Mouse (Mus musculus) kidney, embryonic 16.5 days (tissue): Measurements from ENCODE around the gene Rpl35a. TPM values are rescaled to one million over a fixed set of nuclear protein-coding genes. Genes with fewer than 3 reads are reported as not detected.
"Not testable (repeated sequence)": the region's sequence is repeated elsewhere in the genome, so short reads cannot be mapped to it uniquely, and the experiment has no call there.

ENCODE experiments used
- ATAC-seq: fragments of 200-750 bp; cut with Nextera tagmentation; 2 replicates; pipeline ENCODE4 v1.8.0; 2017; ENCODE audit warnings: moderate TSS enrichment; ENCODE audit not compliant: low FRiP score, low TSS enrichment
- H3K27ac ChIP-seq: fragments of 300-500 bp; sonication (generic); 2 replicates; pipeline ENCODE4 v1.5.1; 2014; ENCODE audit warnings: low read length
- H3K27me3 ChIP-seq: fragments of 300-500 bp; sonication (generic); 2 replicates; pipeline ENCODE4 v1.6.1; 2014; ENCODE audit warnings: low read length, control low read depth, mixed read lengths; ENCODE audit not compliant: insufficient read depth
- H3K36me3 ChIP-seq: fragments of 300-500 bp; sonication (generic); 2 replicates; pipeline ENCODE4 v1.6.1; 2014; ENCODE audit warnings: low read length, control low read depth, mixed read lengths; ENCODE audit not compliant: insufficient read depth
- H3K4me1 ChIP-seq: fragments of 300-500 bp; sonication (generic); 2 replicates; pipeline ENCODE4 v1.6.1; 2014; ENCODE audit warnings: low read length, control low read depth, mixed read lengths; ENCODE audit not compliant: insufficient read depth
- H3K4me2 ChIP-seq: fragments of 300-500 bp; sonication (generic); replicated peaks from 2 replicates; pipeline ENCODE4 v1.6.1; 2014; ENCODE audit warnings: low read depth, low read length
- H3K4me3 ChIP-seq: fragments of 300-500 bp; sonication (generic); 2 replicates; pipeline ENCODE4 v1.5.1; 2014; ENCODE audit warnings: mild to moderate bottlenecking, low read length
- H3K9ac ChIP-seq: fragments of 300-500 bp; sonication (generic); replicated peaks from 2 replicates; pipeline ENCODE4 v1.6.1; 2014; ENCODE audit warnings: low read length
- H3K9me3 ChIP-seq: fragments of 300-500 bp; sonication (generic); 2 replicates; pipeline ENCODE4 v1.6.1; 2016; ENCODE audit warnings: low read length, control low read depth
- WGBS: fragments of 180-500 bp; shearing (Covaris S2); extraction: QIAGEN DNeasy Blood & Tissue Kit; methylation state at CpG from one replicate; pipeline ENCODE4 v1.1.7; 2014; 5-methylcytosine and 5-hydroxymethylcytosine counted together
- polyA plus RNA-seq: library from polyadenylated mRNA; unstranded; fragments of >200 nt; fragmentation: Nextera tagmentation; extraction: Ambion mirVana; gene quantifications from 2 replicates; pipeline ENCODE4 v1.2.1, GENCODE M21; 2015

The Rpl35a gene
- polyA plus RNA-seq, 1 experiment from 2014 or later = 849 TPM

GRCm38 (mm10) chr16:33049809-33050208 lies 6.4 kb upstream of the Rpl35a start:
- 90% methylated on average over 16 of the region's 16 CpGs for WGBS
- no peak overlapping the region for H3K9ac ChIP-seq
- ATAC-seq = no peak
- no peaks in the 10 kb centered on the region for H3K9me3 ChIP-seq
- H3K27me3 ChIP-seq = no peaks in the 10 kb centered on the region
- H3K4me1 ChIP-seq = no peaks in the 10 kb centered on the region
- no peaks in the 10 kb centered on the region for H3K36me3 ChIP-seq
- H3K27ac ChIP-seq = no peak overlapping the region
- H3K4me2 ChIP-seq = no peak overlapping the region
- no peak overlapping the region for H3K4me3 ChIP-seq

- Histone ChIP-seq H3K9me3 (no peaks in the 10 kb centered on the region), H3K27me3 (no peaks in the 10 kb centered on the region), H3K36me3 (peaks cover 3% of the 10 kb centered on the region; the same call in 1 of the 2 replicates), H3K9ac (no peak overlapping the region), H3K4me3 (no peak overlapping the region), H3K4me2 (no peak overlapping the region), H3K4me1 (peaks cover 11% of the 10 kb centered on the region), H3K27ac (no peak overlapping the region)
- WGBS = 78% methylated on average over 5 of the region's 5 CpGs
- no peak for ATAC-seq
These were observed 3.1 kb upstream of the Rpl35a start for GRCm38 (mm10) chr16:33053141-33053540.

- not testable (repeated sequence) for H3K4me2 ChIP-seq, H3K9me3 ChIP-seq, H3K27ac ChIP-seq, H3K27me3 ChIP-seq, H3K9ac ChIP-seq, ATAC-seq, H3K4me3 ChIP-seq
- H3K4me1 ChIP-seq = peaks cover 24% of the 10 kb centered on the region
- WGBS = 84% methylated on average over 2 of the region's 2 CpGs
- peaks cover 21% of the 10 kb centered on the region for H3K36me3 ChIP-seq
These were observed 1.3 kb upstream of the Rpl35a start for GRCm38 (mm10) chr16:33054927-33055326.

GRCm38 (mm10) chr16:33055655-33056054 lies 598 bp upstream of the Rpl35a start:
- Histone ChIP-seq H3K4me3 (peak overlapping the region; percentile 91), H3K4me2 (peak overlapping the region; percentile 78), H3K4me1 (peaks cover 24% of the 10 kb centered on the region), H3K36me3 (peaks cover 27% of the 10 kb centered on the region), H3K9ac (peak overlapping the region; percentile 95), H3K27ac (no peak overlapping the region; the same call in 1 of the 2 replicates), H3K27me3 (no peaks in the 10 kb centered on the region), H3K9me3 (no peaks in the 10 kb centered on the region)
- ATAC-seq = peak; percentile 56; the same call in 1 of the 2 replicates
- 18% methylated on average over 10 of the region's 10 CpGs for WGBS

- peak; percentile 33 for ATAC-seq
- peaks cover 30% of the 10 kb centered on the region for H3K36me3 ChIP-seq
- 0% methylated on average over 24 of the region's 24 CpGs for WGBS
- no peaks in the 10 kb centered on the region for H3K9me3 ChIP-seq
- H3K9ac ChIP-seq = peak overlapping the region; percentile 95
- H3K4me1 ChIP-seq = peaks cover 26% of the 10 kb centered on the region
- peak overlapping the region; percentile 73 for H3K4me2 ChIP-seq
- peak overlapping the region; percentile 94 for H3K27ac ChIP-seq
- peak overlapping the region; percentile 91 for H3K4me3 ChIP-seq
- H3K27me3 ChIP-seq = no peaks in the 10 kb centered on the region
These were observed 533 bp downstream of the Rpl35a start for GRCm38 (mm10) chr16:33056786-33057185.

- Histone ChIP-seq H3K9ac (peak overlapping the region; percentile 54), H3K36me3 (peaks cover 30% of the 10 kb centered on the region), H3K4me2 (peak overlapping the region; percentile 73), H3K4me3 (peak overlapping the region; percentile 30), H3K4me1 (peaks cover 31% of the 10 kb centered on the region), H3K27ac (no peak overlapping the region), H3K9me3 (no peaks in the 10 kb centered on the region), H3K27me3 (no peaks in the 10 kb centered on the region)
- WGBS = 84% methylated on average over 16 of the region's 16 CpGs
- ATAC-seq = no peak
These were observed 1.8 kb downstream of the Rpl35a start for GRCm38 (mm10) chr16:33058033-33058432.

GRCm38 (mm10) chr16:33058656-33059055 lies 2.4 kb downstream of the Rpl35a start:
- H3K9me3 ChIP-seq, H3K9ac ChIP-seq, H3K4me3 ChIP-seq, H3K27me3 ChIP-seq, H3K27ac ChIP-seq, ATAC-seq: not testable (repeated sequence)
- Histone ChIP-seq H3K4me1 (peaks cover 37% of the 10 kb centered on the region), H3K4me2 (peak overlapping the region; percentile 73; the same call in 1 of the 2 replicates), H3K36me3 (peaks cover 30% of the 10 kb centered on the region)
- 85% methylated on average over 9 of the region's 9 CpGs for WGBS

- no peaks in the 10 kb centered on the region for H3K9me3 ChIP-seq
These were observed 3.2 kb downstream of the Rpl35a start for GRCm38 (mm10) chr16:33059471-33059870.

GRCm38 (mm10) chr16:33060926-33061325 lies 4.7 kb downstream of the Rpl35a start:
- Histone ChIP-seq H3K27me3 (no peaks in the 10 kb centered on the region), H3K9me3 (no peaks in the 10 kb centered on the region), H3K36me3 (peaks cover 30% of the 10 kb centered on the region), H3K9ac (no peak overlapping the region), H3K4me1 (peaks cover 33% of the 10 kb centered on the region), H3K4me2 (no peak overlapping the region), H3K4me3 (no peak overlapping the region), H3K27ac (no peak overlapping the region)
- WGBS = 89% methylated on average over 2 of the region's 2 CpGs
- ATAC-seq = no peak

More at GRCm38 (mm10) chr16:33059471-33059870, 3.2 kb downstream of the Rpl35a start:
- peaks cover 30% of the 10 kb centered on the region for H3K36me3 ChIP-seq
- no peak overlapping the region for H3K9ac ChIP-seq
- H3K4me2 ChIP-seq = no peak overlapping the region
- 77% methylated on average over 1 of the region's 1 CpGs for WGBS
- peaks cover 37% of the 10 kb centered on the region for H3K4me1 ChIP-seq
- H3K4me3 ChIP-seq = no peak overlapping the region
- no peak for ATAC-seq
- no peaks in the 10 kb centered on the region for H3K27me3 ChIP-seq
- no peak overlapping the region for H3K27ac ChIP-seq

- no peak for ATAC-seq
- peaks cover 30% of the 10 kb centered on the region for H3K36me3 ChIP-seq
- peak overlapping the region; percentile 80 for H3K4me2 ChIP-seq
- no peaks in the 10 kb centered on the region for H3K27me3 ChIP-seq
- peak overlapping the region; percentile 79 for H3K27ac ChIP-seq
- H3K9ac ChIP-seq = no peak overlapping the region; the same call in 1 of the 2 replicates
- H3K4me1 ChIP-seq = peaks cover 33% of the 10 kb centered on the region
- peak overlapping the region; percentile 61 for H3K4me3 ChIP-seq
- WGBS = 46% methylated on average over 11 of the region's 11 CpGs
- H3K9me3 ChIP-seq = no peaks in the 10 kb centered on the region
These were observed 5.1 kb downstream of the Rpl35a start for GRCm38 (mm10) chr16:33061400-33061799.
